Mouse (Mus musculus): Measurements from ENCODE around the gene Fxyd1.

DNA sequence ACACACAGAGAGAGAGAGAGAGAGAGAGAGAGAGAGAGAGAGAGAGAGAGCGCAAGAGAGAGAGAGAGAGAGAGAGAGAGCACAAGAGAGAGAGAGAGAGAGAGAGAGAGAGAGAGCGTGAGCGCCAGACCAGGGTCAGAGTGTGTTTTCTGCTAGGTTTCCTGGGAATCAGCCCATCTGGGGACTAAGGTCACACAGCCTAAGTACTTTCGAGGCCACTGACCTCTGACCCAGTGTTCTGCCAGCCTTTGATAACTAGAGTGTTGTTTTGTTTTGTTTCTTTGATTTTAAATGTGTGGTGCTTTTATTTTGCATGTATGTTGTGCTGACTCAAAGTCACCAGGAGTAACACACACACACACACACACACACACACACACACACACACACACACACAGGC, 1.1 kb downstream of the Fxyd1 start:
- TF ChIP-seq ZC3H11A (IDR thresholded peaks at IDR 0.05; ENCODE audit: borderline replicate concordance, low read depth, low read length) (no peak), CHD2 (IDR thresholded peaks at IDR 0.05; ENCODE audit: low read depth, low read length) (no peak), ZNF384 (IDR thresholded peaks at IDR 0.05; ENCODE audit: low read depth, low read length) (no peak), MAFK (IDR thresholded peaks at IDR 0.05; ENCODE audit: insufficient read depth, low read depth, low read length) (no peak), HCFC1 (IDR thresholded peaks at IDR 0.05; ENCODE audit: borderline replicate concordance, insufficient read depth, low read length) (no peak)
